Mouse (Mus musculus) layer of hippocampus, adult 2 months (tissue): ENCODE data around the gene Olfr975. TPM values are rescaled to one million over a fixed set of nuclear protein-coding genes. Genes with fewer than 3 reads are reported as not detected.
"Not testable (repeated sequence)": the region's sequence is repeated elsewhere in the genome, so short reads cannot be mapped to it uniquely, and the experiment has no call there.

Source experiments
- DNase-seq, 2 experiments: peaks; one replicate each; pipeline ENCODE4 v3.0.0; 2022; ENCODE audit warnings: low spot score in 2 of 2
- H3K27ac ChIP-seq: fragments of 200-600 bp; 2 replicates; pipeline ENCODE4 v1.8.1; 2022
- H3K4me3 ChIP-seq: fragments of 200-600 bp; 2 replicates; pipeline ENCODE4 v1.8.1; 2022; ENCODE audit warnings: mild to moderate bottlenecking
- CTCF ChIP-seq: fragments of 200-600 bp; conservative IDR thresholded peaks from 2 replicates; pipeline ENCODE4 v1.8.1; 2022; ENCODE audit warnings: antibody characterized with exemption, mild to moderate bottlenecking, moderate library complexity
- long read RNA-seq, 2 experiments: library from polyadenylated mRNA; stranded (forward); transcript quantifications; one replicate each; pipeline ENCODE4 v2.0.0; 2021; ENCODE audit warnings: borderline mapping rate in 2 of 2
- total RNA-seq, 2 experiments: library from RNA; stranded (reverse); gene quantifications; 2 replicates each; pipeline ENCODE4 v1.2.3; 2021

Gene Olfr975
- total RNA-seq, result not detected
- long read RNA-seq, experiment 1, result 0 reads
- long read RNA-seq, experiment 2, result 0 reads

DNA sequence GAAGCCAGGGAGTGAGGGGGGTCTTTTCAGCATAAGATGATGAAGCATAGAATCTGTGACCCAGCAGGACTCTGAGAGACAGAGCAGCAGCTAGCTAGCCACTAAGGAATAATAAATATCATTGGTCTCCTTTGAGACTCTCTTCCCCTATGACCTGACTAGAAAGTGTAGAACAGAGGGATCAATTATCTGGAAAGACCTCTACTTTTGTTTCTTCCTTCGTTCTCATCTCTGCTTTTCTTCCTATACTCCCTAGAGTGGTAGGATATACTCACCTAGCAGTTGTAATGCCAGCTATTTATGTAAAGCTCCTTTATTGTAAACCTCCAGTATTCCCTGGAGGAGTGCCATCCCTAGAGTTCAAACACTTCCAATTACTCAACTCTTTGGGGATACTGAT is at the start of gene Olfr975:
Gene Olfr975 (minus strand): TSS at position 101 of the 400 bp plus-strand sequence.
- Histone ChIP-seq H3K4me3 (no peak within 1 kb of the TSS), H3K27ac (no peak within 1 kb of the TSS)
- TF ChIP-seq CTCF, result no peak
- no peak for DNase-seq

DNA sequence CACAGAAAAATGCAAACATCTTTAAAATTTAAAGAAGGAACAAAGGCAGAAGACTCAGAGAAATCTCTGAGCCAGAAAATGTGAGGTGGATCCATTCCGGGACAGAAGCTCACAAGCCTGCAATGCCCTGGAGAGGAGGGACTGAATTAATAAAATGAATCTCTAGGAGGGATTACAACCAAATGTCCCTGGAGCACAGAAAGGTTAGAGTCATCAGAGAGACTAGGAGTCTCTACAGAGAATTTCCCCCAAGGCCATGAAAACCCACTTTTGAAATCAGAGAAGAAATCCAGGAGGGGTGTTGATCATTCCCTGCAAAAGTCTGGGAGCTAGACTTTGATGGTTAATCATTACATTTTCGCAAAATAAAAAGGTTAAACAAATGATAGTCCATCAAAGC is 40.0 kb upstream of the Olfr975 start, which contains the start of gene Olfr978:
Gene Olfr978 (plus strand): TSS at position 301 of the 400 bp plus-strand sequence.
- no peak for DNase-seq
- H3K4me3 ChIP-seq, result no peak within 1 kb of the TSS
- TF ChIP-seq CTCF, result no peak
- H3K27ac ChIP-seq, result no peak within 1 kb of the TSS

DNA sequence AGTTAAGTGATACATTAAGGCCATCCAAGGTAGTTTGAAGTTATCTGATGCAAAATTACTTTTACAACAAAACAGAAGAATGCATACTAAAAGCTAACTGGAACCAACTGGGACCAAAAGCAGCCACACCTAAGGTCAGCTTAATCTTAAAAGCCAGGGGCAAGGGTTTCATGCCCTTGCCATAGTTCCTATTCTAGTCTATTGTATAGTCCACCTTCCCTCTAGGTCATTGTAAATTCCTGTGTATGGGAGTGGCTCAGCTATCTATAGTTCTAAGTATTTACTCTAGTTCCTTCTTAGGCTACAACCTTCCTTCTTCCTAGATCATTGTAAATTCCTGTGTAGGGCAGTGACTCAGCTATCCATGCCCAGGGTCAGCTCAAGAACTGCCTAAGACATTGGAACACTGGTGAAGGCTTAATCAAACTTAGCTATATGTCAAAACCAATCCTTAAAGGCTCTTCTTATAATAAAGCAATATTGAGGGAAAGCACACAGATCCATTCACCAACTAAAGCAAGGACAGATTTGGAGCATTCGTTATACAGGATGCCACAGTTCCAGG is 24.8 kb upstream of the Olfr975 start:
- not testable (repeated sequence) for DNase-seq, H3K27ac ChIP-seq, H3K4me3 ChIP-seq

DNA sequence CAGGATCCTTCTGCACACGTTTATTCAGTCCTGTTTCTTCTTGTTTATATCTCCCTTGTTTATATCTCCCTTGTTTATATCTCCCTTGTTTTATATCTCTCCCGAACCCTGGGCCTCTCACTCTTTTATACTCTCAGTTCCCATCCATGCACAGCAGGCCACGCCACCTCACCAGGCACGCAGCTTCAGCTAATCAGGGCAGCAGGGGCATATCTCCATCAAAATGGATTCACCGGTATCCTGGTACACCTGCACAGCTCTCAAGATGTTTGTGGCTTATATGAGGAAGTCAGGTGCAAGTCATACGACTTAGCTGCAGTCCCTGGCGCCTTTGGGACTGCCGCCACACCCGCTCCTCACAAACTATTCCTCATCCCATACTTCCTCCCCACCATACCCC is 9.2 kb upstream of the Olfr975 start, which contains the start of gene Olfr976:
Gene Olfr976 (minus strand): TSS at position 101 of the 400 bp plus-strand sequence.
- not testable (repeated sequence) for H3K4me3 ChIP-seq, DNase-seq, H3K27ac ChIP-seq

DNA sequence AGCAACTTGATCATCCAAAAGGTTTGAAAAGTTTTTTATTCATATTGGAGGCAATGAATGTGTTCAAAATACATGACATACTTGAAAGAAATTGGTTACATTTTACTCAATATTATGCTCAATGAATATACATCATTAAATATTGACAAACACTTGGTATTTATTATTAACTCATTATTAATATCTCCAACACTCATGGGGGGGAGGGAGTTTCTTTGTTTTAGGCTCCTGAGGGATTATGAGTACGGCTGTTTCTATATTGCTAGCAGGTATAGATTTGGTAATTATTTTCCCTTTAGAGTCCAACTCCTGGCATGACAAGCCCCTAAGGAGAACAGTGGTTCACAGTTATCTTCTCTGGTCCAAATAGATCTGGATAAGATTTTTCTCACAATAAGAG is 14.6 kb downstream of the Olfr975 start, which contains the start of gene Olfr974:
Gene Olfr974 (plus strand): TSS at position 301 of the 400 bp plus-strand sequence.
- no peak within 1 kb of the TSS for H3K27ac ChIP-seq
- no peak within 1 kb of the TSS for H3K4me3 ChIP-seq
- DNase-seq, result no peak
- TF ChIP-seq CTCF, result no peak

DNA sequence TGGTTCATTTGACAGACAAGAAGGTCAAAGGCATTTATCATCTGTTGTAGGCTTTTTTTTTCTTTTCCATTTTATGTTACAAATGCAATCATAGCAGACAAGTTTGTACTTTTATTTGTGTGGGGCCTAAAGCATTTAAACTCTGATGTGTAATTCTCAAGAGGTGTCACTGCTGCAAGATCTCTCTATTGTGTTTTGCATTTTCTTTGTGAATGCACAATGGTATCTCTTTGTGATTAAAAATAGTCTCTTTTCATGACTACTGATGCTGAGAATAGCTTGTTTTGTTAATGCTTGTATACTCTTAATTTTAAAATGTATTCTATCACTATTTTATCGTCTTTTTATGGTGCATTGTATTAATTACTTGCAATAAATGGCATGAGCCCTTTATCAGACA is 23.0 kb downstream of the Olfr975 start:
- H3K27ac ChIP-seq, H3K4me3 ChIP-seq, DNase-seq: not testable (repeated sequence)

DNA sequence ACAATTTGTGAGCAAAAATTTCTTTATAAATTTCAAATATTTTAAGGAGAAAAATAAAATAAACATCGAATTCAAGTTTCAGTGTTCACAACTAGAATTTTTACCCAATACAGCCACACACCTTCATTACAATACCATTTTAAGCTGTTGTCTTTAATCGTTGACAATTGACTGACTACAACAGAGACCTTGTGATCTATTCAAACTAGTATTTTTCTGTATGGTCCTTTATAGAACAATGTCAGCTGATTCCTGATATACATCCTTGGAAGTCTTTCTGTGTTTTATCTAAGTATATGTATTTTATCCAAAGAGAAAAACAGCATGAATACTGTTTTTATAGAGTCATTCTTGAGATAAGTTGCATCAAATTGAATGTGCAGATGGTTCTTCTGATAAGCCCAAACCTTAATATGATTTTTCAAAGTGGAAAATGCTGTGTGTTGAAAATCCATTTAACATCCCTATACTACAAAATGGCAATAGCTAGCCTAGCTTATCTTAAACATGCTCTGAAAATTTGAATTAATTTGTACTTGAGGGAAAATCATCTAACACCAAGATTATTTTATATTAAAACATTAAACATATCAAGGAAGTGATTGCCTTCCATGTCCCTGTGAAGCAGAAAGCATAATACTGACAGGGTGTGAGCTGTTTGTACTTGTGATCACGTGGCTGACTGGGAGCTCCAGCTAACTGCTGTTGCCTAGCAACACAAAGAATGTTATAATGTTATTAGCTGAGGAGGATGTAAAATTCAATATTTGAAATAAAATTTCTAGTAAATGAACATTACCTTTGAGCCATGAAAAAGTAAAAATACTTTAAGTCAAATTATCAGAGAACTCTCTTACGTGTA is 23.6 kb downstream of the Olfr975 start:
- not testable (repeated sequence) for H3K27ac ChIP-seq, H3K4me3 ChIP-seq

DNA sequence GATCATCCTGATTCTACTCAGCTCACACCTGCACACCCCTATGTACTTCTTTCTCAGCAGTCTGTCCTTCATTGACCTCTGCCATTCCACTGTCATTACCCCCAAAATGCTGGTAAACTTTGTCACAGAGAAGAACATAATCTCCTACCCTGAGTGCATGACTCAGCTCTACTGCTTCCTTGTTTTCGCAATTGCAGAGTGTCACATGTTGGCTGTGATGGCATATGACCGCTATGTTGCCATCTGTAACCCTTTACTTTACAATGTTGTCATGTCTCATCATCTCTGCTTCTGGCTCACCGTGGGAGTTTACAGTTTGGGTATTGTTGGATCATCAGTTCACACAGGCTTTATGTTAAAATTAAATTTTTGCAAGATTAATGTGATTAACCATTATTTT is 41.9 kb downstream of the Olfr975 start:
- DNase-seq, result no peak
- TF ChIP-seq CTCF, result no peak
- Histone ChIP-seq H3K4me3 (no peak overlapping the region), H3K27ac (no peak overlapping the region)

More for the DNA sequence above, 23.6 kb downstream of the Olfr975 start:
- DNase-seq, result not testable (repeated sequence)

DNA sequence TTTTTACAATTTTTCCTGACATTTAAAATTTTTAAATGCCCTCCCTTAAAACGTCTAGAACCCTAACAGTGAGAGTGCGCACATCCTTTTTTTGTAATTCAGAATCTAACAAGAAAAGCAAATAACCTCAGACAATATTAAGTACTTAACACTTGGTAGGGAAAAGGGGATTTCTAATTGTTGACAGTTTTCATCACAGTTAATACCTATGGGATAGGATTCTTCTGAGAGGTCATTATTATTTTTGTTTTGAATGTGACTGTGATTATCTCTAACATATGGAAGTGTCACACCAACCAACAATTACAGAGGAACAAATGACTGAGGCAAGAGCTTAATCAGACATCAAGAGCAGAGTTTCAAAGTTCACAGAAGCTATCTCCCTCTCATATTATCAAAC is 44.8 kb downstream of the Olfr975 start, which contains the start of gene Olfr229:
Gene Olfr229 (plus strand): TSS at position 301 of the 400 bp plus-strand sequence.
- DNase-seq, result no peak
- Histone ChIP-seq H3K27ac (no peak within 1 kb of the TSS), H3K4me3 (no peak within 1 kb of the TSS)
- no peak for TF ChIP-seq CTCF

DNA sequence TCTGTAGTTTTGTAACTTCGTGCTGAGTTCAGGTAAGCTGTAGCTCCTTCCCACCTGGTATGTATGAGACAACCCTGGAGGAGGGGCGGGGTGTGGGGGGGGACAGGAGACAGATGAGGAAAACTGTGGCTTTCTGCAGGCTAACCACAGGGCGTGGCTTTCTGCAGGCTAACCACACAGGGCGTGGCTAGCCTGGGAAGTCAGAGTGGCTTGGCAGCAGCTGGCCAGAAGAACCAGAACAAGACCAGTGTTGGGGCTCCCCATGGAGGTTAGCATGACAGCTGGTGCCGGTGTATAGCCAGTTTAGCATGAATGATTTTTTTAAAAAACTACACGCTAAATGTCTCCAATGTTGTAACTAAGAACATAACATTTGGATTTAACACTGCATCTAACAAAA is 46.7 kb downstream of the Olfr975 start:
- DNase-seq, result no peak
- TF ChIP-seq CTCF, result no peak
- H3K4me3 ChIP-seq, result no peak overlapping the region
- H3K27ac ChIP-seq, result no peak overlapping the region

Other genes starting within 250 kb of the Olfr975 start
- not detected for gene Olfr149, start 244.9 kb downstream of the Olfr975 start, total RNA-seq
- gene Olfr965, start 240.7 kb downstream of the Olfr975 start, total RNA-seq, result not detected
- not detected for gene Olfr150, start 221.1 kb downstream of the Olfr975 start, total RNA-seq
- under 1 TPM in 1 of 2 experiments, not detected in 1; 0.41 TPM for gene Olfr967, start 205.8 kb downstream of the Olfr975 start, total RNA-seq
- not detected for gene Olfr968, start 168.8 kb downstream of the Olfr975 start, total RNA-seq
- not detected for gene Olfr969, start 161.1 kb downstream of the Olfr975 start, total RNA-seq
- gene Olfr970, start 143.2 kb downstream of the Olfr975 start, total RNA-seq, result not detected
- not detected for gene Olfr971, start 115.2 kb downstream of the Olfr975 start, total RNA-seq
- gene Olfr972, start 85.6 kb downstream of the Olfr975 start, total RNA-seq, result not detected
- gene Olfr229, start 44.7 kb downstream of the Olfr975 start, total RNA-seq, result not detected
- gene Olfr974, start 14.5 kb downstream of the Olfr975 start, total RNA-seq, result not detected
- gene Olfr976, start 9.1 kb upstream of the Olfr975 start, total RNA-seq, result not detected
- gene Olfr978, start 40.1 kb upstream of the Olfr975 start, total RNA-seq, result not detected
- gene Olfr979, start 51.4 kb upstream of the Olfr975 start, total RNA-seq, result not detected
- gene Olfr980, start 57.5 kb upstream of the Olfr975 start, total RNA-seq, result not detected
- not detected for gene Olfr981, start 69.4 kb upstream of the Olfr975 start, total RNA-seq
- not detected for gene Olfr982, start 121.8 kb upstream of the Olfr975 start, total RNA-seq
- gene Olfr983, start 141.5 kb upstream of the Olfr975 start, total RNA-seq, result not detected
- gene Olfr984, start 162.2 kb upstream of the Olfr975 start, total RNA-seq, result not detected
- gene Olfr985, start 178.1 kb upstream of the Olfr975 start, total RNA-seq, result not detected
- gene Tmem225, start 196.1 kb upstream of the Olfr975 start, total RNA-seq, result not detected
- gene Olfr986, start 228.9 kb upstream of the Olfr975 start, total RNA-seq, result not detected
- 1 to 10 TPM; 3.2 to 4.4 TPM for gene Zfp202, start 240.3 kb upstream of the Olfr975 start, total RNA-seq